Mouse (Mus musculus) CD8-positive naive resting alpha-beta T cell, adult 2 months (primary cell): ENCODE results near the gene Gm5148.

ENCODE experiments used
- DNase-seq, 2 experiments: peaks; one replicate each; pipeline ENCODE4 v3.0.0; 2022; ENCODE audit warnings: low read depth in 2 of 2, low spot score in 2 of 2

The Gm5148 gene

DNA sequence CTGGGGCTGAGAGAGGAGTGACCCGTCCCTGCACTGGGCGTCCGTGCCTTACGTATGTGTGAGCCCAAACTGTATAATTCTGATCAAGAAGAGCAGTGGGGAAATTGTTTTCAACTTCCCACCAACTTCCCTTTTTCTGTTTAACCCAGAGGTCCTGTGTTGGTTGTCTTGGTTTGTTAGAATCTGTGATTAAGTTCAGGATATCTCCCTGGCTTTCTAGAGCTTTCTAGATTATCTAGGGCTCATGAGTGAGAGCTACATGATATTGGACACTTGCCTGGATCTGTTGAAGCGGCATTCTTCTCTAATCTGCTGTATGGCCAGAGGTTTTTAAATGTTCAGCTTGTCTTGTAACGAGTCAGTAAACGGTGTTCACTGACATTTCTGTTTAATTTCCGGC lies 30.7 kb downstream of the Gm5148 start:
- no peak for DNase-seq

DNA sequence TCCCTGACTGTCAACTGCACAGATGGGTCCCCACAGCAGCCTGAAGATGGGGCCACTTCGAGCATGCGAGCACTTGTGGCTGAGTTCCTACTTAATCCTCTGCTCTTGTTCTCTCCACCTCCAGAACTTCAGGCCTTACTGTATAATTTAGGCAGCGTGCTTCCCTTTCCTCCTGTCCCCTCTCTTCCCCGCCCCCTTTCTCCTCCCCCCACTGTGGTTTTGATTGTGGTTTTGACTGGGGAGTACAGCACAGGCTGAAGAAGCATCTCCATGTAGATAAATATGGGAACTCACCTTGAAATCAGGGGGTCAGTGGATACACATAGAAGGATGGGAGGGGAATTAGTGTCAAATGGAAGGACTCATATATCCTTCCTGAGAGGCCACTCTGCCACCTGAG lies 31.3 kb downstream of the Gm5148 start:
- DNase-seq = no peak

DNA sequence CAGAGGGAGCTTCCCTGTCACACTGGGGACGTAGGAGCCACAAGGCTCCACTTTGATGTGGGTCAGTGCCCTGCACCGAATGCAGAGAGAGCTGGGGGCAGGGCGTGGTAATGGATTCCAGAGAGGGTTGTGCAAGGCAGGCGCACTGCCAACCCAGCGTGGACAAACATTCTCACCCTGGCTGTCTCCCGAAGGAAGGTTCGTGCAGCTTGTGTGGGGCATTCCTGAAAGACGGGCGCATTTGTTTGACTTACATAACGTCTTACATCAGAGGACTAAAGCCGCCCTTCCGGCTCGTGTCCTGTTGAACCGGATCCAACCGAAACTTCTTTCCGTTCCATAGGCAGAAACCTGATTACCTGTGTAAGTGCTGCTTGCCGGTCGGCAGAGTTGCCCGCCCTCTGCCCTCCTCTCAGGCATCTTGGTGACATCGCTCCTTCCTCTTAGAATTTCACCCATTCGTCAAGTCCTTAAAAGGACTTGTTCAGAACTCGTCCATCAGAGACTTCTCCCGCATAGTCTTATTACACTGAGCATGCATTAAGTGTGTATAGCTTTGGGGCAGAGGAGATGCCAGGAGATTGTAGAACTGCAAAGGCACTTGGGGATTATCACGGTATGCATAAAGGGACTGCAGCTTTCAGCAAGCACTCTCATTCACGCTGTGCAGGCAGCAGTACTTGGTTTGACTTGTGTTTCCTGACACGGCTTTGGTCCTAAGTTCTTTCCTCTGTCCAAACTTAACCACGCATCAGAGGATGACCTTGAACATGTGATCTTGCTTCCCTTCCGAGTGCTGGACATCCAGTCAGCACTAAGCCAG lies 36.9 kb downstream of the Gm5148 start:
- DNase-seq = peak; percentile 7 to 33

DNA sequence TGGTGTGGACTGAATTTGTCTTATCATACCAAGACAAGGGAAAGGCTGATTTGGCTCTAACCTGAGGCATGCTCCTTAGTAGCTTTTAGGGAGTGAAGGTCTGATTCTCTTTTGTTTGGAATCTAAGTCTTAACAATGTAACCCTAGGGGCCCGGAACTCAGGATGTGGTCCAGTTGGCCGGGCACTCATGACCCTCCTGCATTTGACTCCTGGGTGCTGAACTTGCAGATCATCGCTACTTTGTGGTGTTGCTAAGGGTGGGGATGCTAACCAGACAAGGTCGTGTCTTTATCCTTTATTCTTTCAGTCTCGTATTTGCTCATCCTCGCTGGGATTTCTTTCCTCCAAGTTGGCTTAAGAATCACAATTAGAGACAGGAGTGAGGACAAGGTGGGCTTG lies 37.5 kb downstream of the Gm5148 start:
- DNase-seq = no peak

DNA sequence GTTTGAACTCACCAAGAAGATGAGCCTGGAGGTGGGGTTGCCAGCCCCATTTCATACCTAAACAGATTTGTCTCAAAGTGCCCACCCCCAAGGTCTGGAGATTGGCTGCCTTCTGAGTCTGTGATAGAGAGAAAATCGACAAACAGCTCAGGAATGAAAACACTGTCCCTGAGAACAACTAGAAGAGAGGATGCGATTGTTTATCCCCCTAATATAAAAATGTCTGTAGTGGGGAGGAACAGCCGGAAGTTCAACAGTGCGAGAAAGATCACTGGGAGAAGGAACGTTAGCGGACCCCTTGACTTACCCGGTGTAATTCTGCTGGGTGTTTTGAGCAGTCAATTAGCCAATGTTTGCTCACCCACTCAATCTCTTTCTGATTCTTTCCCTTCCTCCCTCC lies 38.1 kb downstream of the Gm5148 start:
- DNase-seq = no peak

DNA sequence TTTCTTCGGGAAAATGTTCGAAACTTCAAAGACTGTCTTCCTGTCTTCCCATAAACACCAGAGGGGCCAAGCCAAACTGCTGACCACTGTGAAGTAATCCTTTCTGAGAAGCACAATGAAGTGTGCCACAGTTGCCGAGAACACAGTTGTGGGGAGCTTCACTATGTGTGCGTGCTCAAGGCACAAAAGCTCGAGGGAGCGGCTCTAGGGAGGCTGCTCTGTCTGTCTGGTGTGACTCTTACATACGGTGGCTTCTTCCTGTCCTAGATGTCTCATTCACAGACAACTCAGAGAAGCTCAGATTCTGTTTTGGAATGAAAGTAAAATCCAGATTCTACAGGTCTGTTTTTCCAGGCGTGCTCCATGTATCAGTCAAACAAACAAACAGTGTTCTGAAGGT lies 48.0 kb downstream of the Gm5148 start:
- no peak for DNase-seq

DNA sequence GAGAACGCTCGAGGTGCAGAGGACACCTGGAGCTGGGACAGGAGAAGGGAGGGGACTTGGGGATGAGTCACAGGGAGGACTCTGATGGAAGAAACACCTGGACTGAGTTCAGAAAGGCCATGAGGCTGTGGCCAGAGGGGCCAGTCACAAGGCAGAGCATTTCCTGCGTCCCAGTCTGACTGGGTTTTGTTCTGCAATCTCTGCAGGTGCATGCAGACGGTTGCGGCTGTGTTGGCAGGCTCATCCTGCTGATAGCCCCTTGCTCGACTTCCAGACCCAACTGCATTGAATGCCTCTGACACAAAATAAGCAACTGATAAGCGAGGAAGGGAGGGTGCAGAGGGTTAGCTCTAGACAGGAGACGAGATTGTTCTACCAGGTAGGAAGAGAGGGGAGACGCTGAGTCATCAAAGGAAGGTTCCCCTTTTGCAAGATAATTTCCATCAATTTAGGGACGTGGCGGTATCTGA lies 49.2 kb downstream of the Gm5148 start:
- no peak for DNase-seq

DNA sequence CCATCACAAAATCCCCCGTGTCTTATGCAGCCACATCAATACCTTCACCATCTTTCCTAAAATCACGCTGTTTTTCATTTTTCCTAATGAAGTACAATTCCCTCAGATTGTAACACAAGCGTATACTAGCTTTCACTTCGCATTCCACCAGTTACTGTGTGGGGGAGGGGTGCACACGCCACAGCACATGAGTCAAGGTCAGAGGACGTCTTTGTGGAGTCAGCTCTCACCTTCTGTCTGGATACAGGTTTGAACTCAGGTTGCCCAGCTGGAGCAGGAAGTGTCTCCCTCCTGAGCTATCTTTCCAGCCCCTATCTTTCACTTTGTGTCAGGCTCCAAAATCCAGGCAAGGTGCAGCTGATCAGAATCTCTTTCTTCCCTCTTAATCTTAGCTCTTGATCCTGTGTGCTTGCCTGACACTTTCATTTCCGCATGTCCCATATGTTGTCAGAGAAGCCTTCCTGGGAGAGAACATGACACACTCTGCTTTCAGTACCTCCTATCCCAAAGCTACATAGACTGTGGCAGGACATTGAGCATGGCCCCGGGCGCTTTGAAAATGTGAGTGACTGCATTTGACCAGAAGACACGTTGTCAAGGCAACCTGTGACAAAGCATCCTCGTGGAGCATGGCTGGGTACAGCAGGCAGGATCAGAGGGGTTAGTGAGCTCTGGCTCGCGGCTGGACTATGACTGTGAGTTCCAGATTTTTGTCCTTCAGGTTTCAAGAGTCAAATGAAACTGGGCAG lies 50.6 kb downstream of the Gm5148 start:
- DNase-seq = no peak

DNA sequence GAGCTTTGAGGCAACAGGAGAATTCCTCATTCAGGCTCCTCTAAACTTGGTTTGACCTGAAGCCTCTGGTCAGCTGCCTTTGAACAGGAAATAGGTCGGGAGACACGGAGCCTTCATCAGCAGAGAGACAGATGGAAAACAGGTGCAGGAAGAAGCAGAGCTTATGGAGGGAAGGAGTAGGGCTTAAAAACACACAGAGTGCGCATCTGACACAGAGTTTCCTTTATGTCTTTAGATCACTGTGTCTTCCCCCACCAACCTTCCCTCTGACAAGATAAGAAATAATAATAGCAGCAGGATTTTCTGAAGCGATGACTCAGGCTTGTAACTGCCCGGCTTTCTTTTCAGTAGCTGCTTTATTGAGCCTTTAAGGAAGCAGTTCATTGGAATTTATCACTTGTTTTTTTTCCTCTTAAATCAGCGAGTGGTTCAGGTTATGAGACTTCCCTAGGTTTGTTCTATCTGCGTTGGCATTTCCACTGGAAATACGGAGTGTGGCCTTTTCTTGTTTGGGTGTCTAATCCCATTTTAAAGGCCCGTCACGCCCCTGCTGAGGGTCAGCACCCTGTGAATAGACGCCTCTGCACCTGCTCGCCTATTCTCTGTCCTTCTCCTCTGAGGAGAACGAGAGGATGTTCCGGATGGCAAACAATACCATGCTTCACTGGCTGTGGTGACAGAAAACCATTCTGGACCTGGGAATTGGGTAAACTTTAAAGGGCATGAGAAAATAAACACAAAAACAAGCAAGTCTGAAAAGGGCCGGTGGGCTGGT lies 51.8 kb downstream of the Gm5148 start:
- DNase-seq = no peak

DNA sequence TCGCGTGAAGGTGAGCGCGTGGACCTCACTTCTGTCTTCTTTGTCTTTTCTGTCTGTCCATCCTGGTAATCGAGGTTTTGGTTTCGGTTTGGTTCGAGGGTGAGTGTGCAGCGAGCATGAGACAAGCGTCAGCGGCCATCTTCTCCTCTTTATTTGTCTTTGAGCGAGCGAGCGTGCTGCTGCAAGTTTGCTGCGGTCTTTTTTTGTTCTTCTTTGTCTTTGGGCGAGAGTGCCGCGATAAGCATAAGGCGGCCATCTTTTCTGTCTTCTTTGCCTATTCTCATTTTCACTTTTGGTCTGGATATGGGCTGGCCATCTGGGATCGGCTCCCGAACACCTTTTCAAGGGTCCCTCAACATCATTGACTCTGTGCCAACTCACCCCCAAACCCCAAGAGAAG lies 55.2 kb downstream of the Gm5148 start:
- no peak for DNase-seq

DNA sequence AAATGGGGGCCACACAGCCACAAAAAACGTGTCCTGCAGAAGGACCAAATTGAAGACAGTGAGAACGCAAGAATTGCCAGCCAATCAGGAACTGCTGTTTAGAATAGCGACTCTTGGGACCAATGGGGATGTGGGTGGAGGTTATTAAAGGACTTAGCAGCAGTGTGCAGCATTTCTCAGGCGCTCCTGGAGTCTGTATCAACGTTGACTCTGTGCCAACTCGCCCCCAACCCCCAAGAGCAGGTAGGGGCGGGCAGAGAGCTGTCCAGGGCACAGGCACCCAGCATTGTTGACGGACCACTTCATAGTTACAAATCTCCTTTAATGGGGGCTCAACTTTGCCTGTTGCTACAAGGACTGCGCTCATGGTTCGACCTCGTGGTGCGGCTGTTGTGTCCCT lies 55.6 kb downstream of the Gm5148 start:
- DNase-seq = no peak

DNA sequence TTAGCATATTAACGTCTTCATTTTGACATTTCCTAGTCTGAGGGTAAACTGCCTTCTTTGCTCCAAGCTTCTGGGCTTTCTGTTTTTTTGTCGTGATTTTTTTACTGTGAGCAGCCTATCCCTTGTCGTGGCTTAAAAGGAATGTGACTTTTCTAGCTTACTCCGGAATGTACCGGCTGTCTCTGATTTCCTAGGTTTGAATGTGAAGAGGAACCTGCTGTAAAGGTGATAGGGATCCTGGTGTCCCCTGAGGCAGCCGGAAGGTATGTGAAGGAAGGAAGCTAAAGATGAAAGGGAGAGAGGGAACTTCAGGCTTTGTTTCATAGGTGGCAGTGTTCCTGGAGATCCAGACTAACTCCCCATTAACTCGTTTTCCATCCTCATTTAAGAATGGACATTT lies 56.6 kb downstream of the Gm5148 start:
- no peak for DNase-seq

DNA sequence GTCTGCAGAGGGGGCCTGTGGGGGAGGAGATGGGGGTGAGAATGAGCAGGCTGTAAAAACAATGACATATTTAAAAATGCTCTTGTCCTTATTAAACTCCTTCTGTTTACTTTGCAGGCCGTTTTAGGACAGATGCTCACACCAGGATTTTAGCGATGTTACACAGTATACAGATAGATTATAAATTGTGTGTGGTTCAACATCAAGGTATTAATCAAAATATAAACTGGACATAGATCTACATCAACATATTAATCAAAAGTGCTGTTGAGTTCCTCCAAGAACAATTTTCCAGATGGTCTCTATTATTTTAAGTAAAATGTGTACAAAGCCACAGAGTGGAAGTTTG lies 57.2 kb downstream of the Gm5148 start:
- no peak for DNase-seq

DNA sequence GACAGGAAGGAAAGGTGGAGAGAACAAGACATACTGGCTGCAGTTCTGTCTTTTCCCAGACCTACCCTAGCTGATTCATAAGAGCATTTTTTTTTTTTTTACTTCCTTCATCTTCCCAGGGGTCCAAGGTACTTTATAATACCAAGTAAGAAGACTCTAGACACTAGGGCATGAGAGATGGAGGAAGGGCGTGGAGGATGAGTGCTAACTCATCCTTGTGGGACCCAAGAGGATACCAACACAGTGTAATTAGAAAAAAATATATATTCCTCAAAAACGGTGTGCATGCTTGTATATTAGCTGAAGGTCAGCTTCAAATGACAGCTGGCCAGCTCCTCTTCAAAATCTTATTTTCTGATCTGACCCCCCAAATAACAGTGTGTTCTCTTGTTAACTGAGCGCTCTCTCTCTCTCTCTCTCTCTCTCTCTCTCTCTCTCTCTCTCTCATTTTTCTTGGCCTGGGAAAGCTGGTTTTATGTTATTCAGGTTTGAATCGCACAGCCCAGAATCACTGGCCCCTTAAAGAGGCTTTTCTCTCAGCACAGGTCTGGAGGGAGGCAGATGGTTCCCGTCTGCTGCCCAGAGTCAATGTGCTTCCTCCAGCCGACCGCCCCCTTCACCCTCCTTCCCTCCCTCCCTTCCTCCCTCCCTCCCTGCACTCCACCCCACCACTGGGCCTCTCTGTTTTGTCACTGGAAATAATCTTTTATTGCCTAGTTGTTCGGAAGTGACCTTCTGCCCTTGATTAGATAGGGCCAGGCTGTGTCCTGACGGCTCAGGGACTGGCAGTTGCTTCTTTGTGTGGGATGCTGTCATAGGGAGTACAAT lies 57.8 kb downstream of the Gm5148 start:
- DNase-seq = no peak
